Mouse (Mus musculus): ENCODE results near the gene Zfp51. TPM values are rescaled to one million over a fixed set of nuclear protein-coding genes. Genes with fewer than 3 reads are reported as not detected.
A peak's percentile ranks its signal among the peaks of the same experiment; 100 is the strongest.
"Not testable (repeated sequence)": the region's sequence is repeated elsewhere in the genome, so short reads cannot be mapped to it uniquely, and the experiment has no call there.

The Zfp51 gene
- polyA plus RNA-seq, 1 experiment = 0.63 TPM

GRCm38 (mm10) chr17:21472653-21473307 is 22.6 kb downstream of the Zfp51 start:
- Histone ChIP-seq H3K4me1 (ENCODE audit: control insufficient read depth, insufficient read depth, insufficient read length) (no peaks in the 10 kb centered on the region; the same call in 1 of the 2 replicates), H3K4me3 (ENCODE audit: extremely low read depth, insufficient read depth, insufficient read length) (no peak overlapping the region), H3K36me3 (ENCODE audit: control insufficient read depth, insufficient read depth, low read length) (no peaks in the 10 kb centered on the region), H3K27ac (ENCODE audit: insufficient read depth, low read length) (peak overlapping the region; percentile 87; the same call in 1 of the 2 replicates), H3K27me3 (ENCODE audit: control insufficient read depth, insufficient read depth, low read length) (no peaks in the 10 kb centered on the region)
- no peak for TF ChIP-seq POLR2A (IDR thresholded peaks at IDR 0.05; ENCODE audit: low read depth, low read length)
- TF ChIP-seq CTCF (IDR thresholded peaks at IDR 0.05; ENCODE audit: extremely low read depth, insufficient read depth, insufficient read length, insufficient replicate concordance) = no peak
- 80% methylated on average over 2 of the region's 2 CpGs for WGBS
- DNase-seq (ENCODE audit: low read depth in 1 of 2, low spot score in 2 of 2) = no peak

- Histone ChIP-seq H3K36me3 (ENCODE audit: control insufficient read depth, insufficient read depth, low read length) (no peaks in the 10 kb centered on the region), H3K27me3 (ENCODE audit: control insufficient read depth, insufficient read depth, low read length) (no peaks in the 10 kb centered on the region), H3K27ac (ENCODE audit: insufficient read depth, low read length) (peak overlapping the region; percentile 87), H3K4me3 (ENCODE audit: extremely low read depth, insufficient read depth, insufficient read length) (no peak overlapping the region), H3K4me1 (ENCODE audit: control insufficient read depth, insufficient read depth, insufficient read length) (peaks cover 2% of the 10 kb centered on the region; the same call in 1 of the 2 replicates)
- TF ChIP-seq CTCF (IDR thresholded peaks at IDR 0.05; ENCODE audit: extremely low read depth, insufficient read depth, insufficient read length, insufficient replicate concordance) (no peak), POLR2A (IDR thresholded peaks at IDR 0.05; ENCODE audit: low read depth, low read length) (no peak)
- WGBS = 57% methylated on average over 14 of the region's 14 CpGs
- DNase-seq (ENCODE audit: low read depth in 1 of 2, low spot score in 2 of 2) = no peak
These were observed 23.4 kb downstream of the Zfp51 start for GRCm38 (mm10) chr17:21473362-21474190.

- H3K27me3 ChIP-seq (ENCODE audit: control insufficient read depth, insufficient read depth, low read length); H3K4me1 ChIP-seq (ENCODE audit: control insufficient read depth, insufficient read depth, insufficient read length); H3K36me3 ChIP-seq (ENCODE audit: control insufficient read depth, insufficient read depth, low read length); DNase-seq (ENCODE audit: low read depth in 1 of 2, low spot score in 2 of 2): not testable (repeated sequence)
- Histone ChIP-seq H3K4me3 (ENCODE audit: extremely low read depth, insufficient read depth, insufficient read length) (peak overlapping the region; percentile 45), H3K27ac (ENCODE audit: insufficient read depth, low read length) (peak overlapping the region; percentile 74; the same call in 1 of the 2 replicates)
- 3% methylated on average over 10 of the region's 10 CpGs for WGBS
These were observed 24.6 kb downstream of the Zfp51 start for GRCm38 (mm10) chr17:21474729-21475128.

GRCm38 (mm10) chr17:21475290-21475689 is 25.1 kb downstream of the Zfp51 start:
- 46% methylated on average over 1 of the region's 1 CpGs for WGBS
- not testable (repeated sequence) for H3K4me3 ChIP-seq (ENCODE audit: extremely low read depth, insufficient read depth, insufficient read length); H3K4me1 ChIP-seq (ENCODE audit: control insufficient read depth, insufficient read depth, insufficient read length)

GRCm38 (mm10) chr17:21476351-21476750 is 26.2 kb downstream of the Zfp51 start:
- H3K27ac ChIP-seq (ENCODE audit: insufficient read depth, low read length) = peak overlapping the region; percentile 35; the same call in 1 of the 2 replicates
- DNase-seq (ENCODE audit: low read depth in 1 of 2, low spot score in 2 of 2); H3K27me3 ChIP-seq (ENCODE audit: control insufficient read depth, insufficient read depth, low read length); H3K36me3 ChIP-seq (ENCODE audit: control insufficient read depth, insufficient read depth, low read length); H3K4me3 ChIP-seq (ENCODE audit: extremely low read depth, insufficient read depth, insufficient read length); H3K4me1 ChIP-seq (ENCODE audit: control insufficient read depth, insufficient read depth, insufficient read length): not testable (repeated sequence)
- WGBS = 53% methylated on average over 5 of the region's 9 CpGs

More at GRCm38 (mm10) chr17:21475290-21475689, 25.1 kb downstream of the Zfp51 start:
- H3K27me3 ChIP-seq (ENCODE audit: control insufficient read depth, insufficient read depth, low read length); H3K36me3 ChIP-seq (ENCODE audit: control insufficient read depth, insufficient read depth, low read length); H3K27ac ChIP-seq (ENCODE audit: insufficient read depth, low read length); DNase-seq (ENCODE audit: low read depth in 1 of 2, low spot score in 2 of 2): not testable (repeated sequence)

GRCm38 (mm10) chr17:21478103-21478777 is 28.1 kb downstream of the Zfp51 start:
- peak overlapping the region; percentile 51; the same call in 1 of the 2 replicates for H3K27ac ChIP-seq (ENCODE audit: insufficient read depth, low read length)
- H3K36me3 ChIP-seq (ENCODE audit: control insufficient read depth, insufficient read depth, low read length); H3K4me1 ChIP-seq (ENCODE audit: control insufficient read depth, insufficient read depth, insufficient read length); H3K4me3 ChIP-seq (ENCODE audit: extremely low read depth, insufficient read depth, insufficient read length); H3K27me3 ChIP-seq (ENCODE audit: control insufficient read depth, insufficient read depth, low read length); DNase-seq (ENCODE audit: low read depth in 1 of 2, low spot score in 2 of 2): not testable (repeated sequence)
- 37% methylated on average over 10 of the region's 10 CpGs for WGBS
